Mouse (Mus musculus) gastrocnemius, postnatal 25 days (tissue): ENCODE data around the gene 4931414P19Rik. TPM values are rescaled to one million over a fixed set of nuclear protein-coding genes. Genes with fewer than 3 reads are reported as not detected.
A peak's percentile ranks its signal among the peaks of the same experiment; 100 is the strongest.

ENCODE experiments used
- DNase-seq: peaks from one replicate; pipeline ENCODE4 v3.0.0; 2022
- long read RNA-seq, 2 experiments: library from polyadenylated mRNA; stranded (forward); transcript quantifications; one replicate each; pipeline ENCODE4 v2.0.0; 2021
- total RNA-seq, 2 experiments: library from RNA; stranded (reverse); gene quantifications; 1 replicate in 1 of 2; 2 replicates in 1 of 2; pipeline ENCODE4 v1.2.3; 2021

4931414P19Rik gene
- total RNA-seq, result 1 to 10 TPM; 2.9 to 3.4 TPM
- long read RNA-seq, experiment 1, partial matches to known transcripts, result 0 of 1 reads
- long read RNA-seq, experiment 1, other reads (novel, unspliced or antisense), result 0 of 1 reads
- long read RNA-seq, experiment 2, partial matches to known transcripts, result 1 of 1 reads
- long read RNA-seq, experiment 2, other reads (novel, unspliced or antisense), result 0 of 1 reads

- DNase-seq, result peak; percentile 85
Observed at GRCm38 (mm10) chr14:54605752-54606321, at the start of gene 4931414P19Rik. 4931414P19Rik (minus strand) TSS chr14:54605993.

DNA sequence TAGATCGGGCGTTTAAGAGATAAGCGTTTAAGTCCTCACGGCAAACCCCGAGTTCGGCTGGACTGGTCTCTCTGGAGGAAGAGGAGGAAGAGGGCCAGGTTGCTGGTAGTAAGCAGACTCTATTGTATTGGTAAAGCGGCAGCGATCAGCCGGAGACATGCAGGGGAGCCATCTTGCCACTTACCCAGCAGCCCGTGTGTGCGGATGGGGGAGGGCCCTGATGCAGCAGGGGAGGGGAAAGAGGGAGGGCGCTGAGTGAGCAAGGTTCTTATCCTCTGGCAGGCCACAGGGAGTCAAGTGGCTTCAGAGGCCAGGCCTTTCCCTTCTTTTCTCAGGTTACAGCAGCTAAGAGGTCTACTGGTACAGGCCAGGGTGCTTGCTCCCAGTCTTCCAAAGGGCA lies 47.7 kb upstream of the 4931414P19Rik start:
- DNase-seq, result peak; percentile 89

DNA sequence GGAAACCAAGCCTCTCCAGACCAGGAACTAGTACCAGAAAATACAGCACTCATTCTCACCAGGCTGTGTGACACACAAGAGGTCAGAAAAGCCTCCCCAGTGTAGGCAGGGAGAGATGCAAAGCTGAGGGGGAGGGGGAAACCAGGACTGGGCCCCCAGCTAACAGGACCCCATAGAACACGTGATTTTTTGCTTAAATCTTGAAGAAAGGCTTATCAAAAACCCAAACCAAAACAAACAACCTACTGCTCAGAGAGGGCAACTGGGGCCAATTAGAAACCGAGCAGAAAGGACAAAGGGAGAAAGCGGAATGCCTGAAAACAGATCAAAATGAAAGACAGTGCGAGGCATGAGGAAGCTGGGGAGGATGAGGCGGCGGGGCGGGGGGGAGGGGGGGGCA lies 47.0 kb upstream of the 4931414P19Rik start:
- DNase-seq, result no peak

DNA sequence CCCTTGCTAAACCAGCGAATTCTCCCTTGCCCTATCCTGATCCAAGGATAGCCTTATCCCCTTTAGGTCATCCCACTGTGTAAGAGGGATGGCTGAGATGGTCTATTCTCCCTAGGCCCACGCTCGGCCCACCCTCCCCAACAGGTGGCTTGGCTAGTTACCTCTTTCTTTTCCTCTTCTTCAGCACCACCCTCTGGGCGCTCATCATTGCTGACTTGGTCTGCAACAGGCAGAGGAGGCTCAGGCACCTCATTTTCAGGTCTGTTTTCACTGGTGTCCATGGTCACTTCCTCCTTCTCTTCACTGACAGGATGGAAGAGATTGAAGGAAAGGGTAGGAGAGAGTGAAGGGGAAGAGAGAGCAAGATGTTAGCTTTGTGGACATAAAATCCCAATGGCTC lies 45.8 kb upstream of the 4931414P19Rik start:
- DNase-seq, result no peak

DNA sequence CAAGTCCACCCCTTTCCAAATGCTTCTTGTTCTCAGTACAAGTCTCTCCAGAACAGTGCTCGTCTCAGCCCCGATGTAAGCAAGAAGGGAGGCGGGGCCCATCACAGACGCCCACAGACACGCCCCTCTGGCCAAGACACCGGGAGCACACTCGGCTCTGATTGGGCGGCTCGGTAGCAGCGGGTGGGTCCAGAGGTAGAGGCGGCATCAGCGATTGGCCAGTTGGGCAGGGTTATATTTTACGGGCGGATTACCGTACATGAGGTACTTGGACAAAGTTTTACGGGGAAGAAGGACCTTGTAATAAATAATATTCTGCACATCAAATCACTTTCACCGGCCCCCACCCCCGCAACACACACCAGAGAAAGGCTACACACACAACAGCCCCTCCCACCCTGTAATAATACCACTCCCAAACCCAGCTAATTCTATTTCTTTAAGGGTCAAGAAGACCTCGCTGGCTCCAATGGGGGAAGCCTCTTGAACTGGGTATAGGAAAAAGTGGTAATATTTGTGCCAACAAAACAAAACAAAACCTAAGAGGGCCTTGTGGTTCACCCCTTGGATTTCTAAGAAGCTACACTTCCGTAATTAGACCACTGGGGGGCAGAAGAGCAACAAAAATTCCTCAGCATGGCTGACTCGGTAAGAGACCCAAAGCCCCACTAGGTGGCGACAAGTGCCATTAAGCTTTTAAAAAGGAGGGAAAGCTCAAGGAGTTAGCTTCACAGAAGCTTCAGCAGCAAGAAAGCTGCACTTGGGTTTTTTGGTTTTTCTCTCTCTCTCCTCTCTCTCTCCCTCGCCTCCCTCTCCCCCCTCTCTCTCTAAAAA lies 45.0 kb upstream of the 4931414P19Rik start:
- DNase-seq, result peak; percentile 59

DNA sequence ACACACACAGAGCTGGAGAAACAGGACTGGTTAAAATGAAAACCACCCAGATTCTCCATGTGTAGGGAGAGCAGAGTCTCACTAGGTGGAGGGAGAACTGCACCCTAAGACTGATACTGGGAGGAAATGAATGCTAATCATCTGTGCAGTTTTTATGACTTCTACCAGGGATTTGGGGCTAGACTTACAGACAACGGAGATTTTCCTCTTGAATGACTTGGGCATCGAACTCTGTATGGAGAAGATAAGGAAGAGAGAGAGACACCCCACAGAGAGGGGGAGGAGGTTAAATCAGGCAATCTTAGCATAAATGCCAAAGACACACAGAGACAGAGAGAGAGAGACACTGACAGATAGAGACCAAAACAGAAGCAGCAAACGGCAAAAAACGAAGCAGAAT lies 42.1 kb upstream of the 4931414P19Rik start:
- no peak for DNase-seq

GRCm38 (mm10) chr14:54646898-54647636 lies 41.3 kb upstream of the 4931414P19Rik start:
- no peak for DNase-seq

DNA sequence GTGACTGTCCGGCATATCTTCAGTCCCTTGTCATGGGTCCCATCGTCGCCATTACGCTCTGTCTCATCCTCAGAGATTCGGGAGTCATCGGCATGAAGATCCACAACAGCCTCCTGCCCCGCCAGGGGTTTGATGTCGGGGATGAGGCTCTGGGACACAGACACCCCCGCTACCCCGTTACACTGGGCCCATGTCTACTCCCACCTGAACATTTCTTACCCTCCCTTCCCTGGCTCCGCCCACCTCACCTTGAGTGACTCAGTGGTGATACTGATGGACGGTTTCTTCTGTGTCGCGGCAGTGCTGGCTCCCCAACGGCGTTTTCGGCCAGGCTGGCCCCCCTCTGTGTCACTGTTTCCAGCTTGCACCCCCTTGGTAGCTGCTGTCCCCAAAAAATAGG lies 40.7 kb upstream of the 4931414P19Rik start:
- DNase-seq, result no peak

DNA sequence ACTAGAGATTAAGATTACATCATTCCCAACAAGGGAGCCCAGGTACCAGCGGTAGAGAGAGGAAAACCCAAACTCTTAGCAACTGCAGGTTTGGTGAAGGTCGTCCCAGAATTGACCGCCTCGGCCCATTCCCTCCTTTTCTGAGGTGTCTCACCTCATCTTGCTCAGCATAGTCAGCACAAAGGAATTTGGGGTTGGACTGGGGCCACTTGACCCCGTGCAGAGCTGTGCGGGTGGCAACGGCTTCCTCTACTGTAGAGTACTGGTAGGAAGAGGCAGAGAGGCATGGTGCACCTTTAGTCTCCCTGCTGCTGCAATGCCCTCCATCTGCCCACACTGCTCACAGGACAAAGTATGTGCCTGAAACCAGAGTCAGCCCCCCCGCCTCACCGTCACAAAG lies 38.5 kb upstream of the 4931414P19Rik start:
- DNase-seq, result no peak

- no peak for DNase-seq
Observed at GRCm38 (mm10) chr14:54643011-54643410, 37.2 kb upstream of the 4931414P19Rik start.

DNA sequence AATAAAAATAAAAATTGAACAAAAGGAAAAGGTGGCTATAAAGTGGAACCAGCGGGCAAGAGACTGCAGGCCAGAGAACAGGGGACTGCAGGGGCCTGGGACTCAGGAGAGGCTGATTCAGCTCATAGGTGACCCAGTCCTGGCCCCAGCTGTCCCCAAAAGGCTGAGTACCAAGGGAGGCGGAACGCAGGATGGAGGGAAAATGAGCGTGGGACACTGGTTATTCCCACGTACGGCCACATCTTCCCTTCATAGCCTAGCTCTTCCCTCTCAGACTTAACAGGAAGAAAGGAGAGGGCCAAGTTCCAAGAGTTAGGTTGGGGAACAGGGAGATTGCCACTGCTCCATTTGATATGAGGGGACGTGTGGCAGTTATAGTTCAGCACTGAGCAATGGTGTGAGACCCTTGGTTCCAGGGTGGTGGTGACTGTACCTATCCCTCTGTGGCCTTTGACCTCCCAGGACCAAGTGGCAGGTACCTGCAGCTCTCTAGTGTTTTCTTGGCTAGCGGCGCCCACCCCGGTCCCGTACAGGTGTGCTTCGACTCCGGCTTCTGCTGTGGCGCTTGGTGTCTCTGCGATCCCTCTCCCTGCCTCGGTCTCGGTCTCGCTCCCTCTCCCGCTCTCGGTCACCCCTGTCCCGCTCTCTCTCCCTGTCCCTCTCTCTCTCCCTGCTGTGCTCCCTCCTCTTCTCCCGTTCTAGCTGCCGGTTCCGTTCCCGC lies 36.6 kb upstream of the 4931414P19Rik start:
- DNase-seq, result no peak

GRCm38 (mm10) chr14:54641305-54641969 lies 35.6 kb upstream of the 4931414P19Rik start, which contains the start of gene Cdh24:
Cdh24 (minus strand) TSS chr14:54641364.
- DNase-seq, result peak; percentile 87

DNA sequence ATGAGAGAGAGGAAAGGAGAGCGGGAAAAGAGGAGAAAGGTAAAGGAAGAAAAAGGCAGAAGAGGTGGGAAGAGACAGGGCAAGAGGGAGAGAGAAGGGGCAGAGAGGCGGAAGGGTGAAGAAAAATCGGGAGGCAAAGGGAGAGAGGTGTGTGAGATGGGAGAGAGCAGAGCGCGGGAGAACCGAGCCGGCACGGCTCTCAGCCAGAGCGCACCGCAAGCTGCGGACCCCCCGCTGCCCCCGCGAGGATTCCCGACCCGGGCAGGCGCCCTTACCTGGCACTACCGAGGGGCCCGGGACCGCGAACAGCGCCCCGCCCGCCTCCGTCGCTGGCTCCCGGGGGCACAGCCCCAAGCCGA lies 35.1 kb upstream of the 4931414P19Rik start, which contains the start of gene Gm17606:
TSS of gene Gm17606 (plus strand) at position 7 of the 359 bp plus-strand sequence.
- DNase-seq, result no peak

- no peak for DNase-seq
Observed at GRCm38 (mm10) chr14:54640121-54640520, 34.3 kb upstream of the 4931414P19Rik start.

GRCm38 (mm10) chr14:54638210-54638609 lies 32.4 kb upstream of the 4931414P19Rik start:
- no peak for DNase-seq

GRCm38 (mm10) chr14:54636954-54637353 lies 31.2 kb upstream of the 4931414P19Rik start:
- no peak for DNase-seq

- DNase-seq, result no peak
Observed at GRCm38 (mm10) chr14:54634182-54634581, 28.4 kb upstream of the 4931414P19Rik start.

- no peak for DNase-seq
Observed at GRCm38 (mm10) chr14:54632252-54632651, 26.5 kb upstream of the 4931414P19Rik start.

- DNase-seq, result no peak
Observed at GRCm38 (mm10) chr14:54631240-54631599, 25.4 kb upstream of the 4931414P19Rik start.

- DNase-seq, result no peak
Observed at GRCm38 (mm10) chr14:54630583-54631239, 24.9 kb upstream of the 4931414P19Rik start.

- DNase-seq, result no peak
Observed at GRCm38 (mm10) chr14:54629797-54630196, 24.0 kb upstream of the 4931414P19Rik start.
